Mouse (Mus musculus) midbrain, postnatal 0 days (tissue): ENCODE measurements around the gene B4galt1. TPM values are rescaled to one million over a fixed set of nuclear protein-coding genes. Genes with fewer than 3 reads are reported as not detected.

Source experiments
- ATAC-seq: fragments of 200-750 bp; cut with Nextera tagmentation; 2 replicates; pipeline ENCODE4 v1.8.0; 2017; ENCODE audit warnings: moderate number of reproducible peaks, mild to moderate bottlenecking, moderate TSS enrichment, moderate library complexity; ENCODE audit not compliant: low FRiP score
- DNase-seq: peaks from one replicate; pipeline ENCODE4 v3.0.0-alpha.2; 2015; ENCODE audit warnings: low spot score
- H3K27ac ChIP-seq: fragments of 300-500 bp; sonication (generic); 2 replicates; pipeline ENCODE4 v1.5.1; 2014; ENCODE audit warnings: low read depth, mild to moderate bottlenecking, low read length, mixed read lengths
- H3K27me3 ChIP-seq: fragments of 300-500 bp; sonication (generic); 2 replicates; pipeline ENCODE4 v1.6.1; 2014; ENCODE audit warnings: low read length, control low read depth, mixed read lengths; ENCODE audit not compliant: insufficient read depth
- H3K36me3 ChIP-seq: fragments of 300-500 bp; sonication (generic); 2 replicates; pipeline ENCODE4 v1.6.1; 2014; ENCODE audit warnings: low read length, control low read depth, mixed read lengths; ENCODE audit not compliant: insufficient read depth
- H3K4me1 ChIP-seq: fragments of 300-500 bp; sonication (generic); 2 replicates; pipeline ENCODE4 v1.6.1; 2014; ENCODE audit warnings: mild to moderate bottlenecking, control low read depth, antibody characterized with exemption, low read length, mixed read lengths; ENCODE audit not compliant: insufficient read depth
- H3K4me2 ChIP-seq: fragments of 300-500 bp; sonication (generic); 2 replicates; pipeline ENCODE4 v1.6.1; 2014; ENCODE audit warnings: low read depth, mild to moderate bottlenecking, low read length, mixed read lengths; ENCODE audit not compliant: poor library complexity, severe bottlenecking
- H3K4me3 ChIP-seq: fragments of 300-500 bp; sonication (generic); 2 replicates; pipeline ENCODE4 v1.5.1; 2014; ENCODE audit warnings: low read depth, mild to moderate bottlenecking, low read length, moderate library complexity
- H3K9ac ChIP-seq: fragments of 300-500 bp; sonication (generic); replicated peaks from 2 replicates; pipeline ENCODE4 v1.6.1; 2014; ENCODE audit warnings: mild to moderate bottlenecking, low read length, moderate library complexity, mixed read lengths; ENCODE audit not compliant: poor library complexity, severe bottlenecking
- H3K9me3 ChIP-seq: fragments of 300-500 bp; sonication (generic); 2 replicates; pipeline ENCODE4 v1.6.1; 2016; ENCODE audit warnings: low read length, control low read depth
- CTCF ChIP-seq: IDR thresholded peaks from 2 replicates; pipeline ENCODE4 v1.5.1; 2016; ENCODE audit warnings: antibody characterized with exemption, mild to moderate bottlenecking
- WGBS: fragments of 180-500 bp; shearing (Covaris S2); extraction: QIAGEN DNeasy Blood & Tissue Kit; methylation state at CpG from one replicate; pipeline ENCODE4 v1.1.7; 2014; 5-methylcytosine and 5-hydroxymethylcytosine counted together
- polyA plus RNA-seq: library from polyadenylated mRNA; unstranded; fragments of >200 nt; fragmentation: Nextera tagmentation; extraction: Ambion mirVana; gene quantifications from 2 replicates; pipeline ENCODE4 v1.2.1, GENCODE M21; 2015
- total RNA-seq: library from RNA; depleted of rRNA; stranded (reverse); fragments of >200 nt; gene quantifications from 2 replicates; pipeline ENCODE4 v1.2.3, GENCODE M21; 2014

B4galt1 gene
- total and polyA plus RNA-seq, 2 experiments from 2014 or later, result 5.8 to 10.0 TPM

DNA sequence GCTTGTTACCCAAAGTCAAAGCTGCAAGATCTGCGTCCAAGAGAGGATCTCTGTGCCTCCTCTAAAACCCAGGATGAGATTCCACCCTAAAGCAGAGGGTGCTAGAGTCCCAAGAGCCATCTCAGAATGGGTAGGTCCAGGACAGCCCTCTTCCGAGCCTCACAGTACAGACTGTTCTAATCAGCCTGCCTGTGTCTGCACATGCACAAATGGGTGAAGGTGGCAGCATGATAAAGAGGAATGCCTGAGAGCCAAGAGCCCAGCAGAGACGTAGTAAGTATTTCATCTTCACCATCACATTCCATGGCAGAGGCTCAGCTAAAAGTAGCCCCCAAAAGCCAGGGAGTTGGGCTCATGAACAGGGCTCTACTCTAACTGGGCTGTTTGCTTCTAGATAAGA lies 4.3 kb downstream of the B4galt1 start:
- WGBS, result 83% methylated on average over 3 of the region's 3 CpGs
- Histone ChIP-seq H3K4me1 (peaks cover 2% of the 10 kb centered on the region; the same call in 1 of the 2 replicates), H3K27ac (no peak overlapping the region), H3K4me3 (no peak overlapping the region), H3K27me3 (no peaks in the 10 kb centered on the region), H3K36me3 (no peaks in the 10 kb centered on the region), H3K9me3 (no peaks in the 10 kb centered on the region), H3K4me2 (no peak overlapping the region), H3K9ac (no peak overlapping the region)
- no peak for TF ChIP-seq CTCF
- DNase-seq (no peak), ATAC-seq (no peak)

DNA sequence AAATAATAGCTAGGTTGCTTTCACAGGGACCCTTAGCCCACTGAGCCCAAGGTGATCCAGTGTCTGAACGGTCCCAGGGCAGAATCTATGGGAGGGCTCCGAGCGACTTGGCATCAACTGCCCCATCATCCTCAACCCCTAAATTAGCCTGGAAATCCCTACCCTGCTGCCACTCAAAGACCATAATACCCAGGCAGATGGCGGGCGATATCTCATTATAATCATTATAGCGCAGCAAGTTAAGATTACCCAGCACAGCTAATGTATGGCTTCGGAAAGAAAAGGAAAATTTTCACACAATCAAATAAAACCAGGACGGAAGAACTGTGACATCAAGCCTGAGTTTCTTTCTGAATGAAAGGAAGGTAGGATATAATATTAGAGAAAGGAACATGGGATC lies 5.6 kb downstream of the B4galt1 start:
- Histone ChIP-seq H3K27ac (no peak overlapping the region), H3K4me3 (no peak overlapping the region), H3K27me3 (no peaks in the 10 kb centered on the region), H3K36me3 (no peaks in the 10 kb centered on the region), H3K4me2 (no peak overlapping the region), H3K9me3 (no peaks in the 10 kb centered on the region), H3K4me1 (no peaks in the 10 kb centered on the region; the same call in 1 of the 2 replicates), H3K9ac (no peak overlapping the region)
- no peak for TF ChIP-seq CTCF
- 67% methylated on average over 8 of the region's 8 CpGs for WGBS
- ATAC-seq, result no peak
- no peak for DNase-seq

DNA sequence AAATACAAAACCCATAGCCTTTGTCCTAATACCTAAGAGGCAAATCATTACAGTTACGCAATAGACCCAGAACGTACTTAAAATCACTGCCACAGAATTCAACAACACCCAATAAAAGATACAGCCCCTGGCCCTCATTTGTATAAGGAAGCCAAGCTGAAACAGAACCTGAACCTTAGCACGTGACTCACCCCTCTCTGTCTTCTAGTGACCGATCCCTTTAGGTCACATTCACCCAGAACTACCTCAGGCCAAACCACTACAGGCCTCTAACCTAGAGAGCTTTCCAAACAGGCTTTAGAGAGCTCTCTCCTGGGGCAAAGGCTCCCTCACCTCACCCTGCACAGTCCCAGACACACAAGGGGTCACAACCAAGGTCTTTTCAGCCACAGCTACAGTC lies 6.6 kb downstream of the B4galt1 start:
- H3K9ac ChIP-seq, result no peak overlapping the region
- WGBS, result 89% methylated on average over 4 of the region's 4 CpGs

DNA sequence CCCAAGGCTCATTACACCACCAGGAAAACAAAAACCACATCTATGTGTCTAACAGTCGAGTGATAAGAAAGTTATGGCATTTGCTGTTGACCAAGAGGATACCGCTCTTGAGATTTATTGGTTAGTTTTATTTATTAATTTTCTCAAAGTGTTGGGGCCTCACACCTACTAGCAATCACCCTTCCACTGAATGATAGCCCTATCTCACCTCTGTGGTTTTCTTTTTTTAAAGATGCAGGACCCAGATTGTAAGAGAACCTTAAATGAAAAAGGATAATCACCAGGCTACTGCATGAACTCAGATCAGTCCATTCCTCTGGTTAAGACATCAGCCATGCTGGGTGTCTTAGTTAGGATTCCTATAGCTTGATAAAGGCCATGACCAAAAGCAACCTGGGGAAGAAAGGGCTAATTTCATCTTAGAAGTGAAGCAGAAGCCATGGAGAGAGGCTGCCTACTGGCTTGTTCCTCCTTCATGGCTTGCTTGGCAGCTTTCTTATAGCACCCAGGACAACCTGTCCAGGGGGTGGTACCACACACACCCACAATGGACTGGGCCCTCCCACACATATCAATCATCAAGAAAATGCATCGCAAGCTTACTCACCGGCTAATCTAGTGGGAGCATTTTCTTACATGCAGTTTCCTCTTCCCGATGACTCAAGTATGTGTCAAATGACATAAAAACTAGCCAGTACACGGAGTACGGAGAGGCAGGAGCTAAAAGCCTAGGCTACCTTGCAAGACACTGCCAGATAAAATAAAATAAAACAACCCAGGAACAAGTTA lies 7.5 kb downstream of the B4galt1 start:
- Histone ChIP-seq H3K4me3 (no peak overlapping the region), H3K9me3 (no peaks in the 10 kb centered on the region), H3K4me2 (no peak overlapping the region), H3K9ac (no peak overlapping the region), H3K36me3 (no peaks in the 10 kb centered on the region), H3K27ac (no peak overlapping the region), H3K27me3 (no peaks in the 10 kb centered on the region), H3K4me1 (no peaks in the 10 kb centered on the region; the same call in 1 of the 2 replicates)
- no peak for DNase-seq
- 89% methylated on average over 7 of the region's 7 CpGs for WGBS
- no peak for TF ChIP-seq CTCF
- no peak for ATAC-seq

More for the DNA sequence above, 6.6 kb downstream of the B4galt1 start:
- no peak for TF ChIP-seq CTCF
- DNase-seq, result no peak
- Histone ChIP-seq H3K9me3 (no peaks in the 10 kb centered on the region), H3K4me3 (no peak overlapping the region), H3K27me3 (no peaks in the 10 kb centered on the region), H3K4me2 (no peak overlapping the region), H3K36me3 (no peaks in the 10 kb centered on the region), H3K27ac (no peak overlapping the region), H3K4me1 (no peaks in the 10 kb centered on the region; the same call in 1 of the 2 replicates)
- ATAC-seq, result no peak

DNA sequence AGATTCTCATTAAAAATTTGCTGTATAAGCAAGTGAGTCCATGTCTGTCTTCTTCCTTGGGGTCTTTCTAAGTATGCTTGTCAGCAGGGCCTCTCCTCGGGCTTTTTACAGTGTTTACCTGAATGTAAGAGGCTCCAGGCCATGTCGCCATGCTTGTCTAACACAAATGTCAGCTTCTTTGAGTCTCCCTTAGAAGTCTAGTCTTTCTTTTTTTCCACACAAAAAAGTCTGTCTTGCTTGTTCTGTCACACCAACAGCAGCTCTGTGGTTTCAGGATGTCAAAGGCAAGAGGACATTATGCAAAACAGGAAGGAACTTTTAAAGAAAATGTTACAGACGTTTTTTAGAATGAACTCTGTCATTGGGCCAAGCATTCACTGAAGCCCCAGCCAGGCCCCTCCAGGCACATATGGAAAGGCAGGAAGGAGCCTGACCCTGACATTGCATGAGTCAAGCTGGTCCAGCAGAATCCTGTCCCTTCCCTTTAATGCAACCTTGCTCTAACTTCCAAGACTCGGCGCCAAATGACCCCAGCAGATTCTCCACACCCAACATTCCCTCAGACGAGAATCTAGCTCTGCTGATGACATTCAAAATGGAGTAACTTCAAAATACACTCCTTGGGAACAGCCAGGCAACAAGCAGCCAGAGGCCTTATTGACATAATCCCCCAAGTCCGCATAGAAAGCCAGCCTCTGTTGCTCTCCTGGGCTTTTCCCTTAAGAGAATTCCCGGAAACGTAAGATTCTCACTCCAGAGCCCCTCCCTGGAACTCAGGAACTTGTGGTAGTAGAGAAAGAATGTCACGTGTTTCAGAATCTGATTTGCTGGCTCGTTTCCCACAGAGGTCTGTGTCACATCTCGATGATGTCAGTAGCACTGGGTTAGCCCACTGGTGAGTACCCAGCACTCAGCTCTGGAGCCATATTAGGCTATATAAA lies 8.7 kb downstream of the B4galt1 start:
- Histone ChIP-seq H3K4me3 (no peak overlapping the region), H3K9ac (no peak overlapping the region), H3K27ac (peak overlapping the region; percentile 52), H3K9me3 (no peaks in the 10 kb centered on the region), H3K36me3 (no peaks in the 10 kb centered on the region), H3K27me3 (no peaks in the 10 kb centered on the region), H3K4me1 (no peaks in the 10 kb centered on the region; the same call in 1 of the 2 replicates), H3K4me2 (no peak overlapping the region)
- no peak for TF ChIP-seq CTCF
- DNase-seq (no peak), ATAC-seq (no peak)
- WGBS, result 47% methylated on average over 12 of the region's 12 CpGs
